ENCODE assay signal across 16 mouse cellular contexts in the genomic region with DNA sequence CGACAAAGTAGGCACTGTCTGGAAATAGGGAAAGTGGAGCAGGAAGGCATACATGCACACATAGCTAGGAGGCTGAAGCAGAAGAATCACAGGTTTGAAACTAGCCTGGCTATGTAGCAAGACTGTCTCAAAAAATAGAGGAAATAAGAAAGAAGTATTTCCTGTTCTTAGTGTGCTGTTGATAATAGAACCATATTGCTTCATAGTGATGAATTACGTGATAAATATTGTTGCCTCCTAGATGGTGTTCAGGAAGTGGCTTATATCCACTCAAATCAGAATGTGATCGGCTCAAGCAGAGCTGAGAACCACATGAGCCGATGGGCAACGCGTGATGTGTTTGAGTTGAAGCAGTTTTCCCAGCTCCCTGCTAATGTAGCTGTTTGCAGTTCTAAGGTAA.
"Had no signal": no experiment of that assay in that cellular context is flagged by ENCODE, and none has a peak within 500 bp of the region (broad histone marks: within the 10 kb centered on the region; RNA-seq: fewer than 3 reads in every experiment).

No protein-coding gene starts in this region.

- H3K27ac ChIP-seq: kidney, embryonic 15.5 days; limb, embryonic 13.5 days; liver, embryonic 14.5 days; midbrain, embryonic 12.5 days had no signal

- H3K9me3 ChIP-seq: kidney, embryonic 15.5 days; limb, embryonic 13.5 days; midbrain, embryonic 12.5 days had no signal

- H3K27me3 ChIP-seq: kidney, embryonic 15.5 days; limb, embryonic 13.5 days; midbrain, embryonic 12.5 days had no signal

- ATAC-seq: midbrain, embryonic 16.5 days had no signal

- H3K4me1 ChIP-seq: kidney, embryonic 15.5 days; limb, embryonic 13.5 days had no signal

- H3K4me2 ChIP-seq: kidney, embryonic 15.5 days; limb, embryonic 13.5 days; midbrain, embryonic 12.5 days had no signal

- DNase-seq: kidney, adult 2 months; kidney, postnatal 14 days; layer of hippocampus, adult 9-11 months; left cerebral cortex, postnatal 4 days; lung, adult 2 months; lung, postnatal 10 days; lung, postnatal 4 days; right cerebral cortex, adult 18-20 months; right cerebral cortex, postnatal 25 days; thymus, adult 18-20 months; thymus, postnatal 14 days had no signal

- H3K4me3 ChIP-seq: kidney, embryonic 15.5 days; limb, embryonic 13.5 days; midbrain, embryonic 12.5 days had no signal

- H3K36me3 ChIP-seq: midbrain, embryonic 12.5 days had no signal

- H3K9ac ChIP-seq: kidney, embryonic 15.5 days; limb, embryonic 13.5 days; liver, embryonic 14.5 days; midbrain, embryonic 12.5 days had no signal
